Mouse (Mus musculus): ENCODE measurements around the gene Fgf13. TPM values are rescaled to one million over a fixed set of nuclear protein-coding genes. Genes with fewer than 3 reads are reported as not detected.

Gene Fgf13
- 0.34 and 0.63 TPM in 2 replicates for polyA plus RNA-seq (2012)

GRCm38 (mm10) chrX:59567695-59568431 is at the start of gene Fgf13:
Gene Fgf13 (minus strand): TSS chrX:59568071.

